Mouse (Mus musculus) forebrain, embryonic 12.5 days (tissue): ENCODE results near the gene Rif1. TPM values are rescaled to one million over a fixed set of nuclear protein-coding genes. Genes with fewer than 3 reads are reported as not detected.

ENCODE experiments used
- ATAC-seq: fragments of 200-750 bp; cut with Nextera tagmentation; 2 replicates; pipeline ENCODE4 v1.8.0; 2017; ENCODE audit warnings: moderate TSS enrichment; ENCODE audit not compliant: low FRiP score
- H3K27ac ChIP-seq: fragments of 300-500 bp; sonication (generic); 2 replicates; pipeline ENCODE4 v1.5.1; 2016; ENCODE audit warnings: mild to moderate bottlenecking
- H3K27me3 ChIP-seq: fragments of 300-500 bp; sonication (generic); 2 replicates; pipeline ENCODE4 v1.6.1; 2016; ENCODE audit warnings: mild to moderate bottlenecking
- H3K36me3 ChIP-seq: fragments of 300-500 bp; sonication (generic); replicated peaks from 2 replicates; pipeline ENCODE4 v1.6.1; 2016; ENCODE audit warnings: mild to moderate bottlenecking
- H3K4me1 ChIP-seq: fragments of 300-500 bp; sonication (generic); 2 replicates; pipeline ENCODE4 v1.6.1; 2016
- H3K4me2 ChIP-seq: fragments of 300-500 bp; sonication (generic); 2 replicates; pipeline ENCODE4 v1.6.1; 2016; ENCODE audit warnings: mild to moderate bottlenecking, moderate library complexity
- H3K4me3 ChIP-seq: fragments of 300-500 bp; sonication (generic); replicated peaks from 2 replicates; pipeline ENCODE4 v1.5.1; 2016; ENCODE audit warnings: mild to moderate bottlenecking
- H3K9ac ChIP-seq: fragments of 300-500 bp; sonication (generic); 2 replicates; pipeline ENCODE4 v1.6.1; 2016; ENCODE audit warnings: mild to moderate bottlenecking
- H3K9me3 ChIP-seq: fragments of 300-500 bp; sonication (generic); 2 replicates; pipeline ENCODE4 v1.6.1; 2016
- WGBS: fragments of 180-500 bp; shearing (Covaris S2); methylation state at CpG from one replicate; pipeline ENCODE4 v1.1.7; 2016; 5-methylcytosine and 5-hydroxymethylcytosine counted together
- polyA plus RNA-seq: library from polyadenylated mRNA; unstranded; fragments of >200 nt; fragmentation: Nextera tagmentation; extraction: Ambion mirVana; gene quantifications from 2 replicates; pipeline ENCODE4 v1.2.1, GENCODE M21; 2016

Gene Rif1
- polyA plus RNA-seq, result 53.0 and 56.1 TPM in 2 replicates

GRCm38 (mm10) chr2:52072491-52073140 lies at the start of gene Rif1:
Gene Rif1 (plus strand): TSS chr2:52072832.
- peak; percentile 98 for ATAC-seq
- Histone ChIP-seq H3K9me3 (no peaks in the 10 kb centered on the region), H3K27me3 (no peaks in the 10 kb centered on the region), H3K36me3 (peaks cover 24% of the 10 kb centered on the region), H3K4me2 (peak within 1 kb of the TSS; percentile 64), H3K9ac (peak within 1 kb of the TSS; percentile 93), H3K4me3 (peak within 1 kb of the TSS; percentile 96), H3K27ac (peak within 1 kb of the TSS; percentile 89), H3K4me1 (peaks cover 21% of the 10 kb centered on the region)
- WGBS, result under 1% methylated on average over 44 of the region's 72 CpGs

DNA sequence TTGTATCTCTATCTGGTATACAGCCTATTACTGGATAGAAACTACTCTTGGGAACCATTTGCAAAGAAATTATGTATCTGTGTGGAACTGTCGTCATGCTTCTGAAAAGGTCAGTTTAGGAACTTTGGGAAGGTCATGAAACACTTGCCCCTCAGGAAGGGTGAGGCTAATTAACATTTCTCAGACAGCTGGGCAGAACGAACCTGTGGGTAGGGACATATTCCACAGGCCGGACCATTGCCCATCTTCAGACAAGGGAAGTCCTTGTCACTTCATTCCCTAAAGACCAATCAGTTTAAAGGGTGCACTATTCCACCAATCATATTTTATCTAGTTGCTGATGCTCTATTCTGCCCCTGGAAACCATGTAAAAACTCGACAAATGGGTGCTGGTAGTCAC lies 45.6 kb upstream of the Rif1 start:
- no peak overlapping the region for H3K9ac ChIP-seq
- H3K36me3 ChIP-seq, result no peaks in the 10 kb centered on the region
- H3K27ac ChIP-seq, result no peak overlapping the region
- H3K4me3 ChIP-seq, result no peak overlapping the region
- no peak overlapping the region for H3K4me2 ChIP-seq
- no peaks in the 10 kb centered on the region for H3K4me1 ChIP-seq
- no peaks in the 10 kb centered on the region for H3K27me3 ChIP-seq
- 73% methylated on average over 4 of the region's 4 CpGs for WGBS
- H3K9me3 ChIP-seq, result no peaks in the 10 kb centered on the region
- ATAC-seq, result no peak

GRCm38 (mm10) chr2:52029426-52029825 lies 43.2 kb upstream of the Rif1 start:
- 91% methylated on average over 3 of the region's 3 CpGs for WGBS
- Histone ChIP-seq H3K9me3 (no peaks in the 10 kb centered on the region), H3K36me3 (no peaks in the 10 kb centered on the region), H3K4me1 (no peaks in the 10 kb centered on the region), H3K4me3 (no peak overlapping the region), H3K9ac (no peak overlapping the region), H3K27ac (no peak overlapping the region), H3K27me3 (no peaks in the 10 kb centered on the region), H3K4me2 (no peak overlapping the region)
- no peak for ATAC-seq

DNA sequence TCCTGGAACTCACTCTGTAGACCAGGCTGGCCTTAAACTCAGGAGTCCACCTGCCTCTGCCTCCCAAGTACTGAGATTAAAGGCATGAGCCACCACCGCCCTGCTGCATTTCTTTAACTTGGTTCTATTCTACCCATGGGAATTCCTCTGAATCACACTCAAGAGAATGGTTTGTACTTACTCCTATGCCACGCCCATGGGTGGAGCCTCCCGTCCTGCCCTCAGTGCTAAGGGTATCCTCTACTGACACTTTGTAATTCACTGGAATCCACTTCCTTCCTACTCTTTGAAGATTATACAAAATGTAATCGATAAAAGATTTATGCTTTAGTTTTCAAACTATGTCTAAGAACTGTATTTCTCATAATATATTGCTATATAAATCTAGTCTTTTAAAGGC lies 41.1 kb upstream of the Rif1 start:
- WGBS, result 83% methylated on average over 4 of the region's 4 CpGs
- Histone ChIP-seq H3K4me2 (no peak overlapping the region), H3K4me3 (no peak overlapping the region), H3K4me1 (no peaks in the 10 kb centered on the region), H3K27me3 (no peaks in the 10 kb centered on the region), H3K27ac (no peak overlapping the region), H3K9ac (no peak overlapping the region), H3K9me3 (no peaks in the 10 kb centered on the region), H3K36me3 (no peaks in the 10 kb centered on the region)
- ATAC-seq, result no peak

DNA sequence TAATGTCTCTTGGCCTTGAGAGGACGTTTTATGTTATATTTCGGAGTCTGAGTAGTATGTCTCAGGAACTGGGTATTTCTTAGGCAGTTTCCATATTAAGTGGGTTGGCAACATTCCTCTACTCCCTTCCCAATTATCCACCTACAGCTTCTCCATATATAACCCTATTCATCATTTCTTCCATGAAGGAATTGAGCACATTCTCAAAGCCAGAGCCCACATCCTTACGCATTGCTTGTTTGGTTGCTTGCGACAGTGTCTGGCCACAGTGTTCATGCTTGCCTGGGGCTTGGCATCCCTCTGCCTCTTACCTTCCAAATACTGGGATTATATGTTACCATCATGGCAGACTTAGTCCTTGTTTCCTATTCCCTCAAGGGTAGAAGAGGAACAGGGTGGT lies 38.0 kb upstream of the Rif1 start:
- 90% methylated on average over 4 of the region's 4 CpGs for WGBS
- ATAC-seq, result no peak
- peaks cover 13% of the 10 kb centered on the region for H3K4me1 ChIP-seq

GRCm38 (mm10) chr2:52035144-52035543 lies 37.5 kb upstream of the Rif1 start:
- Histone ChIP-seq H3K4me3 (no peak overlapping the region), H3K9ac (no peak overlapping the region), H3K27ac (no peak overlapping the region), H3K27me3 (no peaks in the 10 kb centered on the region), H3K9me3 (no peaks in the 10 kb centered on the region), H3K4me1 (peaks cover 13% of the 10 kb centered on the region), H3K4me2 (no peak overlapping the region), H3K36me3 (no peaks in the 10 kb centered on the region)
- 74% methylated on average over 4 of the region's 4 CpGs for WGBS
- ATAC-seq, result no peak

More for the DNA sequence above, 38.0 kb upstream of the Rif1 start:
- H3K36me3 ChIP-seq, result no peaks in the 10 kb centered on the region
- no peak overlapping the region for H3K4me2 ChIP-seq
- H3K9ac ChIP-seq, result no peak overlapping the region
- no peaks in the 10 kb centered on the region for H3K9me3 ChIP-seq
- no peak overlapping the region for H3K27ac ChIP-seq
- no peak overlapping the region for H3K4me3 ChIP-seq
- no peaks in the 10 kb centered on the region for H3K27me3 ChIP-seq

- peak overlapping the region; percentile 63 for H3K4me2 ChIP-seq
- H3K9me3 ChIP-seq, result no peaks in the 10 kb centered on the region
- H3K27ac ChIP-seq, result peak overlapping the region; percentile 31; the same call in 1 of the 2 replicates
- H3K4me3 ChIP-seq, result peak overlapping the region; percentile 50; the same call in 1 of the 2 replicates
- H3K4me1 ChIP-seq, result peaks cover 13% of the 10 kb centered on the region
- 44% methylated on average over 8 of the region's 11 CpGs for WGBS
- H3K36me3 ChIP-seq, result no peaks in the 10 kb centered on the region
- no peaks in the 10 kb centered on the region for H3K27me3 ChIP-seq
- ATAC-seq, result peak; percentile 84
- H3K9ac ChIP-seq, result no peak overlapping the region
Measured at GRCm38 (mm10) chr2:52036929-52037595, 35.6 kb upstream of the Rif1 start.

DNA sequence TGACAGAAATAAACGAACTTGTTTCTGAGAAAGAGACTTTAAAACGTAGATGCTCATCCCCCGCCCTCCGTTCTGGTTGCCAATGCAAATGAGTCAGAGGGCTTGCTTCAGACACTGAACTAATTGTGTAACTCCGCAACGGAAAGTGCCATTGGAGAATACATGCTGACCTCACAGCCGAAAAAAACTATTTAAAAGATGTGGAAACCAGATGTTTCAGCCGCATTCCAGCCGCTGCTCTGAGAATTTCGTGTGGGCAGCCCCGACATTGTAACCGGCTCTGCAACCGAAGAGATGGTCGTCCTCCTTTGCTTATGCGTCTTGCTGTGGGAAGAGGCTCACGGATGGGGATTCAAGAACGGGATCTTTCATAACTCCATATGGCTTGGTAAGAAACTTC lies 34.8 kb upstream of the Rif1 start, which contains the start of gene Tnfaip6:
Gene Tnfaip6, plus strand, starts transcription at position 128 of the 400 bp plus-strand sequence.
- peak within 1 kb of the TSS; percentile 31; the same call in 1 of the 2 replicates for H3K27ac ChIP-seq

DNA sequence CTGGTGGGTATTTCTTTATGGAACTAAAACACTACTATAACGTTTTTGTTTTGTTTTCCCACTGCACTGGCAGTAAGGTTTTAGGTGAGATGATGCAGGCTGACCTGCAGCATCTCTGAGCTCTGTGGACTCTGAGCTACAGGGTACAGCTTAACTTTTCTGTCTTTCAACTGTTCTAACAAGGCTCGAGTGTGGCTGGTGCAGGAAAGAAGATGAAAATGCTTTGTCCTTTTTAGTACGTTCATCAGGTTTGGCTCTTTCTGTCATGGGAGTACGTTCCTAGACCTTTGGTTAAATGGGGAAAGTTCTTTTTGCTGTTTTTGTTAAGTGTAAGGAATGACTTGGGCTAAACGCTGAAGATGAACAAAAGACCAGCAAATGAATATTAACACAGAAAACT lies 34.1 kb upstream of the Rif1 start:
- Histone ChIP-seq H3K27ac (no peak overlapping the region), H3K9ac (no peak overlapping the region)

More for the DNA sequence above, 34.8 kb upstream of the Rif1 start, which contains the start of gene Tnfaip6:
- Histone ChIP-seq H3K36me3 (no peaks in the 10 kb centered on the region), H3K9me3 (no peaks in the 10 kb centered on the region), H3K4me3 (peak within 1 kb of the TSS; percentile 50), H3K9ac (peak within 1 kb of the TSS; percentile 50), H3K27me3 (no peaks in the 10 kb centered on the region), H3K4me2 (peak within 1 kb of the TSS; percentile 63), H3K4me1 (peaks cover 13% of the 10 kb centered on the region)
- peak; percentile 69; the same call in 1 of the 2 replicates for ATAC-seq
- under 1% methylated on average over 17 of the region's 17 CpGs for WGBS

GRCm38 (mm10) chr2:52039083-52039801 lies 33.4 kb upstream of the Rif1 start:
- ATAC-seq, result no peak
- no peaks in the 10 kb centered on the region for H3K9me3 ChIP-seq
- H3K4me1 ChIP-seq, result peaks cover 13% of the 10 kb centered on the region
- H3K9ac ChIP-seq, result peak overlapping the region; percentile 3; the same call in 1 of the 2 replicates
- peaks cover 5% of the 10 kb centered on the region; the same call in 1 of the 2 replicates for H3K36me3 ChIP-seq
- peak overlapping the region; percentile 63 for H3K4me2 ChIP-seq
- H3K4me3 ChIP-seq, result peak overlapping the region; percentile 50
- no peaks in the 10 kb centered on the region for H3K27me3 ChIP-seq
- 21% methylated on average over 8 of the region's 8 CpGs for WGBS
- H3K27ac ChIP-seq, result 0 out of 2 replicates have a peak overlapping the region, but pooled peaks have one; percentile 8

More for the DNA sequence above, 34.1 kb upstream of the Rif1 start:
- H3K27me3 ChIP-seq, result no peaks in the 10 kb centered on the region
- ATAC-seq, result no peak
- WGBS, result 27% methylated on average over 5 of the region's 5 CpGs
- no peaks in the 10 kb centered on the region for H3K36me3 ChIP-seq
- H3K4me1 ChIP-seq, result peaks cover 13% of the 10 kb centered on the region
- no peaks in the 10 kb centered on the region for H3K9me3 ChIP-seq
- peak overlapping the region; percentile 50 for H3K4me3 ChIP-seq
- peak overlapping the region; percentile 63 for H3K4me2 ChIP-seq

GRCm38 (mm10) chr2:52042132-52042531 lies 30.5 kb upstream of the Rif1 start:
- Histone ChIP-seq H3K36me3 (peaks cover 7% of the 10 kb centered on the region), H3K4me2 (no peak overlapping the region), H3K9ac (no peak overlapping the region), H3K27me3 (no peaks in the 10 kb centered on the region), H3K9me3 (no peaks in the 10 kb centered on the region), H3K4me1 (peaks cover 8% of the 10 kb centered on the region), H3K27ac (no peak overlapping the region), H3K4me3 (no peak overlapping the region)
- WGBS, result 88% methylated on average over 3 of the region's 3 CpGs
- no peak for ATAC-seq

DNA sequence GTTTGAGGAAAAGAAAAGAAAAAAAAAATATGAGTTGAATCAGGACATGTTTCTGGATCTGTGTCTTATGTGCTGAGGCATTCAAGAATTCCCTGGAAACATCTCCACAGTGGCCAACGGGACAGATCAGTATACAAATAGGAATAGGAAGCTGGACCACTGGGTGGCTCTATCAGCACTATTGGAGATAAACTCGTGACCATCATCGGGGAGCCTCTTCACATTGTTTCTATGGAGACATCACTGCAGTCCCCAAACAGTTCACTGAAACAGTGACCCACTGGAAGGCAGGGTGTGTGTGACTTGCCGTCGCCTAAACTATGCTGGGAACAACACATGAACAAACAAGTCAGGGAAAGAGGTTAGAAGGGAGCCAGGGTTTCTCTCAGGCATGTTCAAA lies 29.9 kb upstream of the Rif1 start:
- Histone ChIP-seq H3K9me3 (no peaks in the 10 kb centered on the region), H3K27ac (no peak overlapping the region), H3K36me3 (peaks cover 9% of the 10 kb centered on the region), H3K4me1 (peaks cover 4% of the 10 kb centered on the region; the same call in 1 of the 2 replicates), H3K27me3 (no peaks in the 10 kb centered on the region), H3K4me2 (no peak overlapping the region), H3K4me3 (no peak overlapping the region), H3K9ac (no peak overlapping the region)
- ATAC-seq, result no peak
- WGBS, result 84% methylated on average over 5 of the region's 5 CpGs
